Mouse (Mus musculus): ENCODE results near the gene Cfap54. TPM values are rescaled to one million over a fixed set of nuclear protein-coding genes. Genes with fewer than 3 reads are reported as not detected.
A peak's percentile ranks its signal among the peaks of the same experiment; 100 is the strongest.

Gene Cfap54
- polyA plus RNA-seq, 1 experiment from 2014 or later: not detected

GRCm38 (mm10) chr10:93072769-93073168, 8.6 kb downstream of the Cfap54 start:
- DNase-seq (ENCODE audit: low spot score) (no peak), ATAC-seq (ENCODE audit: low FRiP score, low TSS enrichment) (no peak)
- no peaks in the 10 kb centered on the region for H3K9me3 ChIP-seq (ENCODE audit: control insufficient read depth, low read length)
- WGBS: 67% methylated on average over 2 of the region's 2 CpGs
- H3K9ac ChIP-seq (ENCODE audit: low read length): no peak overlapping the region
- TF ChIP-seq EP300 (optimal IDR thresholded peaks at IDR 0.05) (no peak), CTCF (IDR thresholded peaks at IDR 0.05; ENCODE audit: low read depth) (no peak)
- no peaks in the 10 kb centered on the region for H3K36me3 ChIP-seq (ENCODE audit: control insufficient read depth, insufficient read depth, low read length)
- no peak overlapping the region for H3K4me2 ChIP-seq (replicated peaks; ENCODE audit: low read depth)
- no peak overlapping the region for H3K27ac ChIP-seq (replicated peaks)
- H3K27me3 ChIP-seq (ENCODE audit: control insufficient read depth, insufficient read depth, low read length): no peaks in the 10 kb centered on the region
- H3K4me1 ChIP-seq (replicated peaks; ENCODE audit: control insufficient read depth, insufficient read depth): no peaks in the 10 kb centered on the region
- H3K4me3 ChIP-seq (ENCODE audit: low read depth, low read length): no peak overlapping the region

DNA sequence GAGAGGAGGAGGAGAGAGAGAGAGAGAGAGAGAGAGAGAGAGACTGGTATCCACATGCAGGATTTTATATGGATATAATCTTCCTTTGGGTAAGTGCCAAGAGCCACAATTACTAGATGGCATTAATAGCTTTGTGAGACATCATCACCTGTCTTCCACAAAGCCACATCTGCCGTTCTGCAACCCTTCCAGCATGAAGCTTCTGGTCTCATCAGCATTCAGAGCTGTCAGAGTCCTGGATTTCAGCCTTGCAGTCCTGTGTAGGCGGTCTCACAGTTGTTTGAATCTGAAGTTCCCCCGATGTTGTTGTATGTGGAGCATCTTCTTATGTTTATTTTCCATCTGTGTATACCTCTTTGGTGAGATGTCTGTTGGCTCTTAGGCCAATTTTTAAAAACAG, 9.7 kb downstream of the Cfap54 start:
- TF ChIP-seq EP300 (optimal IDR thresholded peaks at IDR 0.05) (no peak), CTCF (IDR thresholded peaks at IDR 0.05; ENCODE audit: low read depth) (no peak)
- DNase-seq (ENCODE audit: low spot score) (no peak), ATAC-seq (ENCODE audit: low FRiP score, low TSS enrichment) (no peak)
- no peak overlapping the region for H3K4me2 ChIP-seq (replicated peaks; ENCODE audit: low read depth)
- no peaks in the 10 kb centered on the region for H3K4me1 ChIP-seq (replicated peaks; ENCODE audit: control insufficient read depth, insufficient read depth)
- H3K9ac ChIP-seq (ENCODE audit: low read length): no peak overlapping the region
- H3K27me3 ChIP-seq (ENCODE audit: control insufficient read depth, insufficient read depth, low read length): no peaks in the 10 kb centered on the region
- WGBS: 74% methylated on average over 3 of the region's 3 CpGs
- H3K36me3 ChIP-seq (ENCODE audit: control insufficient read depth, insufficient read depth, low read length): no peaks in the 10 kb centered on the region
- H3K4me3 ChIP-seq (ENCODE audit: low read depth, low read length): no peak overlapping the region
- no peaks in the 10 kb centered on the region for H3K9me3 ChIP-seq (ENCODE audit: control insufficient read depth, low read length)
- H3K27ac ChIP-seq (replicated peaks): no peak overlapping the region

- Histone ChIP-seq H3K4me1 (replicated peaks; ENCODE audit: control insufficient read depth, insufficient read depth) (no peaks in the 10 kb centered on the region), H3K27ac (replicated peaks) (no peak overlapping the region; the same call in 1 of the 2 replicates), H3K36me3 (ENCODE audit: control insufficient read depth, insufficient read depth, low read length) (no peaks in the 10 kb centered on the region), H3K9me3 (ENCODE audit: control insufficient read depth, low read length) (no peaks in the 10 kb centered on the region), H3K4me2 (replicated peaks; ENCODE audit: low read depth) (no peak overlapping the region), H3K9ac (ENCODE audit: low read length) (no peak overlapping the region), H3K4me3 (ENCODE audit: low read depth, low read length) (no peak overlapping the region), H3K27me3 (ENCODE audit: control insufficient read depth, insufficient read depth, low read length) (no peaks in the 10 kb centered on the region)
- WGBS: 59% methylated on average over 9 of the region's 9 CpGs
- ATAC-seq (ENCODE audit: low FRiP score, low TSS enrichment): peak; percentile 50; the same call in 1 of the 2 replicates
- peak; percentile 65 for DNase-seq (ENCODE audit: low spot score)
- TF ChIP-seq CTCF (IDR thresholded peaks at IDR 0.05; ENCODE audit: low read depth) (peak; percentile 76), EP300 (optimal IDR thresholded peaks at IDR 0.05) (no peak)
Observed at GRCm38 (mm10) chr10:93070121-93070898, 11.1 kb downstream of the Cfap54 start.

DNA sequence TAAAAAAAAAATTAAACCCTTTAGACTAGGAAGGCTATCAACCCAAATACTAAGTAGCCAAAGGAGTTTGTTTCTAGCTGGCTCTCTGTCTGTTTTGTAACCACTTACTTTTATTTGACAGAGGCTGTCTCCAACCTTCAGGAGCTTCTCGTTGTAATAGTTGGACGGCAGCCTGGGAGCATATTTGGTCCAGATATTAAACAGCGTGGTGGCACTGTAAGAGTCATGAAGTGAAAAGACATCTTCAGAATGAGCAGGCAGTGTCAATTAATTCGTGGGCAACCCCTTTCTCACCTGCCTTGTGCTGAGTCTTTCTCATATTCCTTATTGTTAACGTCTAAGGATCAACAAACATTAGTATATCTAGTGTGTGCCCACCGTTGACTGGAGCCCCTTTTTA, 11.7 kb downstream of the Cfap54 start:
- no peak for DNase-seq (ENCODE audit: low spot score)
- no peaks in the 10 kb centered on the region for H3K27me3 ChIP-seq (ENCODE audit: control insufficient read depth, insufficient read depth, low read length)
- no peak overlapping the region for H3K9ac ChIP-seq (ENCODE audit: low read length)
- no peak overlapping the region for H3K4me3 ChIP-seq (ENCODE audit: low read depth, low read length)
- H3K4me1 ChIP-seq (replicated peaks; ENCODE audit: control insufficient read depth, insufficient read depth): no peaks in the 10 kb centered on the region
- H3K9me3 ChIP-seq (ENCODE audit: control insufficient read depth, low read length): no peaks in the 10 kb centered on the region
- WGBS: 66% methylated on average over 6 of the region's 6 CpGs
- no peak overlapping the region for H3K4me2 ChIP-seq (replicated peaks; ENCODE audit: low read depth)
- ATAC-seq (ENCODE audit: low FRiP score, low TSS enrichment): no peak
- no peaks in the 10 kb centered on the region for H3K36me3 ChIP-seq (ENCODE audit: control insufficient read depth, insufficient read depth, low read length)
- H3K27ac ChIP-seq (replicated peaks): no peak overlapping the region; the same call in 1 of the 2 replicates
- TF ChIP-seq EP300 (optimal IDR thresholded peaks at IDR 0.05): no peak

- no peaks in the 10 kb centered on the region for H3K36me3 ChIP-seq (ENCODE audit: control insufficient read depth, insufficient read depth, low read length)
- DNase-seq (ENCODE audit: low spot score): peak; percentile 33
- ATAC-seq (ENCODE audit: low FRiP score, low TSS enrichment): peak; percentile 93
- 73% methylated on average over 6 of the region's 6 CpGs for WGBS
- no peak overlapping the region for H3K4me3 ChIP-seq (ENCODE audit: low read depth, low read length)
- H3K27me3 ChIP-seq (ENCODE audit: control insufficient read depth, insufficient read depth, low read length): no peaks in the 10 kb centered on the region
- H3K9me3 ChIP-seq (ENCODE audit: control insufficient read depth, low read length): no peaks in the 10 kb centered on the region
- H3K4me1 ChIP-seq (replicated peaks; ENCODE audit: control insufficient read depth, insufficient read depth): no peaks in the 10 kb centered on the region
- no peak overlapping the region for H3K9ac ChIP-seq (ENCODE audit: low read length)
- H3K4me2 ChIP-seq (replicated peaks; ENCODE audit: low read depth): no peak overlapping the region
- peak overlapping the region; percentile 18; the same call in 1 of the 2 replicates for H3K27ac ChIP-seq (replicated peaks)
- TF ChIP-seq EP300 (optimal IDR thresholded peaks at IDR 0.05): peak; percentile 29
- no peak for TF ChIP-seq CTCF (IDR thresholded peaks at IDR 0.05; ENCODE audit: low read depth)
Observed at GRCm38 (mm10) chr10:93069041-93069679, 12.3 kb downstream of the Cfap54 start.

- no peaks in the 10 kb centered on the region for H3K9me3 ChIP-seq (ENCODE audit: control insufficient read depth, low read length)
- H3K27me3 ChIP-seq (ENCODE audit: control insufficient read depth, insufficient read depth, low read length): no peaks in the 10 kb centered on the region
- ATAC-seq (ENCODE audit: low FRiP score, low TSS enrichment): no peak
- TF ChIP-seq EP300 (optimal IDR thresholded peaks at IDR 0.05): no peak
- no peak for TF ChIP-seq CTCF (IDR thresholded peaks at IDR 0.05; ENCODE audit: low read depth)
- H3K36me3 ChIP-seq (ENCODE audit: control insufficient read depth, insufficient read depth, low read length): no peaks in the 10 kb centered on the region
- no peak overlapping the region for H3K4me3 ChIP-seq (ENCODE audit: low read depth, low read length)
- H3K4me2 ChIP-seq (replicated peaks; ENCODE audit: low read depth): no peak overlapping the region
- H3K9ac ChIP-seq (ENCODE audit: low read length): no peak overlapping the region
- no peak for DNase-seq (ENCODE audit: low spot score)
- H3K27ac ChIP-seq (replicated peaks): no peak overlapping the region
- H3K4me1 ChIP-seq (replicated peaks; ENCODE audit: control insufficient read depth, insufficient read depth): no peaks in the 10 kb centered on the region
- WGBS: 85% methylated on average over 10 of the region's 10 CpGs
Observed at GRCm38 (mm10) chr10:93064973-93065372, 16.4 kb downstream of the Cfap54 start.

All from stomach, postnatal 0 days (tissue).